Mouse (Mus musculus) thymus, postnatal 25 days (tissue): Measurements from ENCODE around the gene Tmem165.

Experiments used
- DNase-seq: peaks from one replicate; pipeline ENCODE4 v3.0.0; 2022

Tmem165 gene

GRCm38 (mm10) chr5:76176411-76176810, 7.3 kb upstream of the Tmem165 start:
- DNase-seq, result no peak

- no peak for DNase-seq
Measured at GRCm38 (mm10) chr5:76176841-76177240, 6.8 kb upstream of the Tmem165 start.

- DNase-seq, result no peak
Measured at GRCm38 (mm10) chr5:76177664-76178063, 6.0 kb upstream of the Tmem165 start.

GRCm38 (mm10) chr5:76179171-76179570, 4.5 kb upstream of the Tmem165 start:
- no peak for DNase-seq

- DNase-seq, result no peak
Measured at GRCm38 (mm10) chr5:76179791-76180190, 3.9 kb upstream of the Tmem165 start.

GRCm38 (mm10) chr5:76182326-76182725, 1.4 kb upstream of the Tmem165 start:
- no peak for DNase-seq

- no peak for DNase-seq
Measured at GRCm38 (mm10) chr5:76183043-76183749, 484 bp upstream of the Tmem165 start.

- peak; percentile 77 for DNase-seq
Measured at GRCm38 (mm10) chr5:76184286-76185080, 803 bp downstream of the Tmem165 start.

GRCm38 (mm10) chr5:76187885-76188284, 4.2 kb downstream of the Tmem165 start:
- DNase-seq, result no peak

GRCm38 (mm10) chr5:76190609-76191008, 6.9 kb downstream of the Tmem165 start:
- no peak for DNase-seq

GRCm38 (mm10) chr5:76193075-76193474, 9.4 kb downstream of the Tmem165 start:
- no peak for DNase-seq

GRCm38 (mm10) chr5:76194377-76194945, 10.8 kb downstream of the Tmem165 start:
- DNase-seq, result no peak

GRCm38 (mm10) chr5:76199346-76199745, 15.7 kb downstream of the Tmem165 start:
- no peak for DNase-seq

- DNase-seq, result no peak
Measured at GRCm38 (mm10) chr5:76203171-76203570, 19.5 kb downstream of the Tmem165 start.

GRCm38 (mm10) chr5:76205886-76206285, 22.2 kb downstream of the Tmem165 start:
- DNase-seq, result no peak

GRCm38 (mm10) chr5:76208066-76208465, 24.4 kb downstream of the Tmem165 start:
- no peak for DNase-seq

GRCm38 (mm10) chr5:76216691-76217090, 33.0 kb downstream of the Tmem165 start:
- no peak for DNase-seq

- DNase-seq, result no peak
Measured at GRCm38 (mm10) chr5:76231171-76231855, 47.6 kb downstream of the Tmem165 start.

GRCm38 (mm10) chr5:76243274-76243673, 59.6 kb downstream of the Tmem165 start:
- DNase-seq, result no peak

GRCm38 (mm10) chr5:76243929-76244328, 60.2 kb downstream of the Tmem165 start:
- no peak for DNase-seq

- no peak for DNase-seq
Measured at GRCm38 (mm10) chr5:76244430-76244829, 60.8 kb downstream of the Tmem165 start.

GRCm38 (mm10) chr5:76245419-76245818, 61.7 kb downstream of the Tmem165 start:
- no peak for DNase-seq

- DNase-seq, result no peak
Measured at GRCm38 (mm10) chr5:76246539-76246938, 62.9 kb downstream of the Tmem165 start.
